Mouse (Mus musculus): ENCODE results near the gene Cyp4x1. TPM values are rescaled to one million over a fixed set of nuclear protein-coding genes. Genes with fewer than 3 reads are reported as not detected.
"Not testable (repeated sequence)": the region's sequence is repeated elsewhere in the genome, so short reads cannot be mapped to it uniquely, and the experiment has no call there.

Cyp4x1 gene
- 14.4 and 18.7 TPM in 2 replicates for total RNA-seq (2014; rRNA removed)
- polyA plus RNA-seq (2015; fragmentation: Nextera tagmentation; extraction: Ambion mirVana), result 4.3 and 8.9 TPM in 2 replicates

GRCm38 (mm10) chr4:115133621-115134295 is at the start of gene Cyp4x1:
Gene Cyp4x1 (minus strand): TSS chr4:115134281.
- Histone ChIP-seq H3K4me3 (ENCODE audit: low read depth, low read length) (peak within 1 kb of the TSS; percentile 48), H3K27me3 (ENCODE audit: insufficient read depth, low read length) (no peaks in the 10 kb centered on the region; the same call in 1 of the 2 replicates), H3K27ac (ENCODE audit: low read depth, low read length) (peak within 1 kb of the TSS; percentile 74), H3K9me3 (ENCODE audit: low read length) (no peaks in the 10 kb centered on the region), H3K9ac (peak within 1 kb of the TSS; percentile 69), H3K36me3 (ENCODE audit: insufficient read depth) (no peaks in the 10 kb centered on the region), H3K4me1 (ENCODE audit: insufficient read depth) (no peaks in the 10 kb centered on the region), H3K4me2 (ENCODE audit: low read depth) (peak within 1 kb of the TSS; percentile 67)
- peak; percentile 82 for DNase-seq
- ATAC-seq, result peak; percentile 92
- WGBS, result under 1% methylated on average over 29 of the region's 29 CpGs
- no peak for TF ChIP-seq CTCF (IDR thresholded peaks at IDR 0.05; ENCODE audit: low read depth)

GRCm38 (mm10) chr4:115176201-115176600 is 42.1 kb upstream of the Cyp4x1 start:
- not testable (repeated sequence) for H3K27me3 ChIP-seq (ENCODE audit: insufficient read depth, low read length); H3K4me3 ChIP-seq (ENCODE audit: low read depth, low read length); H3K9ac ChIP-seq; H3K27ac ChIP-seq (ENCODE audit: low read depth, low read length); H3K4me1 ChIP-seq (ENCODE audit: insufficient read depth); ATAC-seq; H3K36me3 ChIP-seq (ENCODE audit: insufficient read depth); H3K9me3 ChIP-seq (ENCODE audit: low read length); DNase-seq; H3K4me2 ChIP-seq (ENCODE audit: low read depth)

GRCm38 (mm10) chr4:115174694-115175353 is 40.7 kb upstream of the Cyp4x1 start:
- H3K27me3 ChIP-seq (ENCODE audit: insufficient read depth, low read length), result no peaks in the 10 kb centered on the region
- H3K4me2 ChIP-seq (ENCODE audit: low read depth), result no peak overlapping the region
- H3K36me3 ChIP-seq (ENCODE audit: insufficient read depth), result no peaks in the 10 kb centered on the region
- no peaks in the 10 kb centered on the region for H3K4me1 ChIP-seq (ENCODE audit: insufficient read depth)
- TF ChIP-seq CTCF (IDR thresholded peaks at IDR 0.05; ENCODE audit: low read depth), result no peak
- DNase-seq, result no peak
- H3K9ac ChIP-seq, result no peak overlapping the region
- H3K9me3 ChIP-seq (ENCODE audit: low read length), result no peaks in the 10 kb centered on the region
- no peak for ATAC-seq
- H3K4me3 ChIP-seq (ENCODE audit: low read depth, low read length), result no peak overlapping the region
- WGBS, result 66% methylated on average over 1 of the region's 1 CpGs
- H3K27ac ChIP-seq (ENCODE audit: low read depth, low read length), result no peak overlapping the region

- ATAC-seq; H3K27me3 ChIP-seq (ENCODE audit: insufficient read depth, low read length); H3K27ac ChIP-seq (ENCODE audit: low read depth, low read length); DNase-seq; H3K36me3 ChIP-seq (ENCODE audit: insufficient read depth); H3K9me3 ChIP-seq (ENCODE audit: low read length); H3K4me3 ChIP-seq (ENCODE audit: low read depth, low read length); H3K4me1 ChIP-seq (ENCODE audit: insufficient read depth); H3K9ac ChIP-seq; H3K4me2 ChIP-seq (ENCODE audit: low read depth): not testable (repeated sequence)
- WGBS, result 81% methylated on average over 3 of the region's 3 CpGs
Observed at GRCm38 (mm10) chr4:115158963-115159362, 24.9 kb upstream of the Cyp4x1 start.

DNA sequence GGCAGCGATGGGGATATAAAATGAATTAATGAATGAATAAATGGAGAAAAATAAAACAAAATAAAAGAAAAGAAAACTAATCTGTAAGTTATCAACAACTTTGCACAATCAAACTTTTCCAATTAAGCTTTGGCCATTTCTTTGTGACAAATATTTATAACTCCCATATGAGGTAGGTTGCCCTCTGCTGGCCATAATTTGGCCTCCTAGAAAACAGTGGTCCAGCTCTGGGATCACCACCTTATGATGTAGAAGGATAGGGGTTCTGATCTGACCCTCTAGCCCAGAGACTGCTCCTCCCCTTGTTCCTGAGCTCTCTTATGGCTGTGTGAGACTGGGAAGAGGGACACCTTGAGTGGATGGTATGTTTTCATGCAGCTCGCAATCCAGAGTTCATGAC is 20.6 kb upstream of the Cyp4x1 start:
- Histone ChIP-seq H3K4me3 (ENCODE audit: low read depth, low read length) (no peak overlapping the region), H3K36me3 (ENCODE audit: insufficient read depth) (no peaks in the 10 kb centered on the region), H3K4me2 (ENCODE audit: low read depth) (no peak overlapping the region), H3K9ac (no peak overlapping the region), H3K9me3 (ENCODE audit: low read length) (no peaks in the 10 kb centered on the region), H3K4me1 (ENCODE audit: insufficient read depth) (no peaks in the 10 kb centered on the region), H3K27ac (ENCODE audit: low read depth, low read length) (no peak overlapping the region), H3K27me3 (ENCODE audit: insufficient read depth, low read length) (no peaks in the 10 kb centered on the region)
- DNase-seq (no peak), ATAC-seq (no peak)
- 0 out of 2 replicates have a peak, but pooled peaks have one; percentile 23 for TF ChIP-seq CTCF (IDR thresholded peaks at IDR 0.05; ENCODE audit: low read depth)
- 94% methylated on average over 2 of the region's 2 CpGs for WGBS

- no peak for TF ChIP-seq CTCF (IDR thresholded peaks at IDR 0.05; ENCODE audit: low read depth)
- H3K4me3 ChIP-seq (ENCODE audit: low read depth, low read length), result peak overlapping the region; percentile 48
- ATAC-seq (peak; percentile 32), DNase-seq (no peak)
- 6% methylated on average over 7 of the region's 7 CpGs for WGBS
- H3K9me3 ChIP-seq (ENCODE audit: low read length), result no peaks in the 10 kb centered on the region
- no peaks in the 10 kb centered on the region for H3K36me3 ChIP-seq (ENCODE audit: insufficient read depth)
- no peaks in the 10 kb centered on the region; the same call in 1 of the 2 replicates for H3K27me3 ChIP-seq (ENCODE audit: insufficient read depth, low read length)
- H3K4me2 ChIP-seq (ENCODE audit: low read depth), result peak overlapping the region; percentile 67
- peak overlapping the region; percentile 69 for H3K9ac ChIP-seq
- peak overlapping the region; percentile 74 for H3K27ac ChIP-seq (ENCODE audit: low read depth, low read length)
- no peaks in the 10 kb centered on the region for H3K4me1 ChIP-seq (ENCODE audit: insufficient read depth)
Observed at GRCm38 (mm10) chr4:115134296-115134630, 182 bp upstream of the Cyp4x1 start.

GRCm38 (mm10) chr4:115133085-115133484 is 996 bp downstream of the Cyp4x1 start:
- Histone ChIP-seq H3K9ac (peak overlapping the region; percentile 69), H3K27ac (ENCODE audit: low read depth, low read length) (peak overlapping the region; percentile 74; the same call in 1 of the 2 replicates), H3K9me3 (ENCODE audit: low read length) (no peaks in the 10 kb centered on the region), H3K4me3 (ENCODE audit: low read depth, low read length) (peak overlapping the region; percentile 48), H3K4me2 (ENCODE audit: low read depth) (peak overlapping the region; percentile 67), H3K36me3 (ENCODE audit: insufficient read depth) (no peaks in the 10 kb centered on the region), H3K4me1 (ENCODE audit: insufficient read depth) (no peaks in the 10 kb centered on the region), H3K27me3 (ENCODE audit: insufficient read depth, low read length) (no peaks in the 10 kb centered on the region; the same call in 1 of the 2 replicates)
- ATAC-seq, result peak; percentile 23
- WGBS, result 10% methylated on average over 5 of the region's 5 CpGs
- no peak for DNase-seq
- no peak for TF ChIP-seq CTCF (IDR thresholded peaks at IDR 0.05; ENCODE audit: low read depth)

All from forebrain, postnatal 0 days (tissue).